Mouse (Mus musculus) liver, adult 2 months (tissue): ENCODE measurements around the gene Cped1. TPM values are rescaled to one million over a fixed set of nuclear protein-coding genes. Genes with fewer than 3 reads are reported as not detected.
"Not testable (repeated sequence)": the region's sequence is repeated elsewhere in the genome, so short reads cannot be mapped to it uniquely, and the experiment has no call there.

ENCODE experiments used
- DNase-seq: peaks from one replicate; pipeline ENCODE4 v3.0.0-alpha.2; 2011; ENCODE audit warnings: low read depth, low spot score; ENCODE audit errors: extremely low read depth
- H3K27ac ChIP-seq: fragments of 200-500 bp; replicated peaks from 2 replicates; pipeline ENCODE4 v1.5.1; 2012; ENCODE audit warnings: low read depth, mild to moderate bottlenecking, control low read depth, inconsistent platforms, low read length; ENCODE audit not compliant: insufficient read depth
- H3K27me3 ChIP-seq: fragments of 200-500 bp; 2 replicates; pipeline ENCODE4 v1.6.1; 2012; ENCODE audit warnings: mild to moderate bottlenecking, moderate library complexity, low read length, inconsistent platforms; ENCODE audit not compliant: control insufficient read depth, insufficient read depth
- H3K36me3 ChIP-seq: fragments of 200-500 bp; 2 replicates; pipeline ENCODE4 v1.6.1; 2012; ENCODE audit warnings: low read length, inconsistent platforms; ENCODE audit not compliant: control insufficient read depth, insufficient read depth
- H3K4me1 ChIP-seq: fragments of 200-500 bp; 2 replicates; pipeline ENCODE4 v1.6.1; 2011; ENCODE audit warnings: low read length; ENCODE audit not compliant: control insufficient read depth, insufficient read depth
- H3K4me3 ChIP-seq: fragments of 200-500 bp; 2 replicates; pipeline ENCODE4 v1.5.1; 2011; ENCODE audit warnings: low read depth, mild to moderate bottlenecking, control low read depth, low read length, moderate library complexity; ENCODE audit not compliant: insufficient read depth
- H3K79me2 ChIP-seq: fragments of 200-500 bp; 2 replicates; pipeline ENCODE4 v1.6.1; 2012; ENCODE audit warnings: inconsistent platforms, mild to moderate bottlenecking, low read length, moderate library complexity; ENCODE audit not compliant: control insufficient read depth, insufficient read depth
- H3K9ac ChIP-seq: fragments of 200-500 bp; 2 replicates; pipeline ENCODE4 v1.6.1; 2012; ENCODE audit warnings: low read depth, mild to moderate bottlenecking, control low read depth, inconsistent platforms, low read length
- CTCF ChIP-seq: fragments of 200-500 bp; IDR thresholded peaks from 2 replicates; pipeline ENCODE4 v1.5.1; 2011; ENCODE audit warnings: low read depth, low read length, control low read depth
- POLR2A ChIP-seq: fragments of 200-500 bp; IDR thresholded peaks from 2 replicates; pipeline ENCODE4 v1.6.1; 2011; ENCODE audit warnings: low read length, control low read depth; ENCODE audit not compliant: insufficient read depth; ENCODE audit errors: extremely low read depth
- WGBS: fragments of 180-500 bp; shearing (Covaris S2); methylation state at CpG from one replicate; pipeline ENCODE4 v1.1.7; 2018; 5-methylcytosine and 5-hydroxymethylcytosine counted together
- polyA plus RNA-seq: library from polyadenylated mRNA; depleted of rRNA; stranded (reverse); fragments of >200 nt; gene quantifications from 2 replicates; pipeline ENCODE4 v1.2.3, GENCODE M21; 2012
- total RNA-seq: library from RNA; depleted of rRNA; stranded (reverse); fragments of >200 nt; gene quantifications from 2 replicates; pipeline ENCODE4 v1.2.3, GENCODE M21; 2014

Gene Cped1
- total and polyA plus RNA-seq, 2 experiments = 6.0 to 63.6 TPM

GRCm38 (mm10) chr6:22039666-22040065 is 54.0 kb downstream of the Cped1 start:
- H3K27ac ChIP-seq, DNase-seq, H3K79me2 ChIP-seq, H3K36me3 ChIP-seq, H3K27me3 ChIP-seq, H3K4me3 ChIP-seq, H3K4me1 ChIP-seq, H3K9ac ChIP-seq: not testable (repeated sequence)
- WGBS = 84% methylated on average over 7 of the region's 7 CpGs
- TF ChIP-seq CTCF = 0 out of 2 replicates have a peak, but pooled peaks have one; percentile 12

GRCm38 (mm10) chr6:22044880-22045605 is 59.3 kb downstream of the Cped1 start:
- Histone ChIP-seq H3K79me2 (peaks cover 7% of the 10 kb centered on the region; the same call in 1 of the 2 replicates), H3K36me3 (no peaks in the 10 kb centered on the region), H3K27ac (no peak overlapping the region; the same call in 1 of the 2 replicates), H3K9ac (no peak overlapping the region), H3K4me3 (no peak overlapping the region), H3K4me1 (peaks cover 4% of the 10 kb centered on the region; the same call in 1 of the 2 replicates), H3K27me3 (no peaks in the 10 kb centered on the region)
- no peak for TF ChIP-seq CTCF
- no peak for TF ChIP-seq POLR2A
- WGBS = 23% methylated on average over 9 of the region's 9 CpGs
- DNase-seq = peak; percentile 78

GRCm38 (mm10) chr6:22047101-22047500 is 61.4 kb downstream of the Cped1 start:
- H3K79me2 ChIP-seq = peaks cover 10% of the 10 kb centered on the region; the same call in 1 of the 2 replicates
- no peak overlapping the region for H3K4me3 ChIP-seq
- no peaks in the 10 kb centered on the region for H3K27me3 ChIP-seq
- peaks cover 4% of the 10 kb centered on the region; the same call in 1 of the 2 replicates for H3K4me1 ChIP-seq
- no peak overlapping the region for H3K9ac ChIP-seq
- no peak for TF ChIP-seq POLR2A
- no peak for TF ChIP-seq CTCF
- no peak overlapping the region for H3K27ac ChIP-seq
- H3K36me3 ChIP-seq = peaks cover 5% of the 10 kb centered on the region; the same call in 1 of the 2 replicates
- WGBS = 92% methylated on average over 2 of the region's 2 CpGs
- no peak for DNase-seq

GRCm38 (mm10) chr6:22049093-22049492 is 63.4 kb downstream of the Cped1 start:
- TF ChIP-seq POLR2A (no peak), CTCF (no peak)
- H3K27me3 ChIP-seq = no peaks in the 10 kb centered on the region
- no peak overlapping the region for H3K27ac ChIP-seq
- DNase-seq = peak; percentile 53
- H3K9ac ChIP-seq = no peak overlapping the region
- H3K4me1 ChIP-seq = peaks cover 4% of the 10 kb centered on the region; the same call in 1 of the 2 replicates
- peaks cover 10% of the 10 kb centered on the region; the same call in 1 of the 2 replicates for H3K79me2 ChIP-seq
- H3K36me3 ChIP-seq = peaks cover 12% of the 10 kb centered on the region; the same call in 1 of the 2 replicates
- no peak overlapping the region for H3K4me3 ChIP-seq
- 77% methylated on average over 5 of the region's 5 CpGs for WGBS

- no peak for DNase-seq
- TF ChIP-seq CTCF (no peak), POLR2A (no peak)
- no peaks in the 10 kb centered on the region for H3K4me1 ChIP-seq
- 81% methylated on average over 3 of the region's 3 CpGs for WGBS
- no peak overlapping the region for H3K4me3 ChIP-seq
- H3K36me3 ChIP-seq = peaks cover 15% of the 10 kb centered on the region; the same call in 1 of the 2 replicates
- H3K9ac ChIP-seq = no peak overlapping the region
- no peak overlapping the region for H3K27ac ChIP-seq
- no peaks in the 10 kb centered on the region for H3K27me3 ChIP-seq
- peaks cover 6% of the 10 kb centered on the region; the same call in 1 of the 2 replicates for H3K79me2 ChIP-seq
Observed at GRCm38 (mm10) chr6:22051526-22051925, 65.8 kb downstream of the Cped1 start.

- Histone ChIP-seq H3K36me3 (peaks cover 15% of the 10 kb centered on the region; the same call in 1 of the 2 replicates), H3K4me3 (no peak overlapping the region), H3K27me3 (no peaks in the 10 kb centered on the region), H3K4me1 (no peaks in the 10 kb centered on the region), H3K79me2 (peaks cover 6% of the 10 kb centered on the region; the same call in 1 of the 2 replicates), H3K9ac (no peak overlapping the region), H3K27ac (no peak overlapping the region)
- no peak for DNase-seq
- no peak for TF ChIP-seq POLR2A
- no peak for TF ChIP-seq CTCF
- WGBS = 93% methylated on average over 3 of the region's 3 CpGs
Observed at GRCm38 (mm10) chr6:22053014-22053413, 67.3 kb downstream of the Cped1 start.
